Mouse (Mus musculus): ENCODE measurements around the gene Zfp846. TPM values are rescaled to one million over a fixed set of nuclear protein-coding genes. Genes with fewer than 3 reads are reported as not detected.

Gene Zfp846
- polyA plus RNA-seq, 1 experiment from 2014 or later, result 18.9 TPM

Other genes with a start within 250 kb of the Zfp846 start
- gene Olfr18, start 245.2 kb upstream of the Zfp846 start, polyA plus RNA-seq (2015; fragmentation: Nextera tagmentation; extraction: Ambion mirVana), result not detected in 2 replicates
- gene Zfp560, start 196.1 kb upstream of the Zfp846 start, polyA plus RNA-seq (2015; fragmentation: Nextera tagmentation; extraction: Ambion mirVana), result 26.2 and 31.8 TPM in 2 replicates
- gene Zfp26, start 121.1 kb upstream of the Zfp846 start, polyA plus RNA-seq (2015; fragmentation: Nextera tagmentation; extraction: Ambion mirVana), result 14.8 and 17.3 TPM in 2 replicates
- gene Zfp426, start 88.5 kb upstream of the Zfp846 start, polyA plus RNA-seq (2015; fragmentation: Nextera tagmentation; extraction: Ambion mirVana), result 19.1 and 19.4 TPM in 2 replicates
- gene Zfp266, start 59.9 kb upstream of the Zfp846 start, polyA plus RNA-seq (2015; fragmentation: Nextera tagmentation; extraction: Ambion mirVana), result 93.6 and 110 TPM in 2 replicates
- 332 and 370 TPM in 2 replicates for gene Ubl5, start 61.6 kb downstream of the Zfp846 start, polyA plus RNA-seq (2015; fragmentation: Nextera tagmentation; extraction: Ambion mirVana)
- gene Fbxl12, start 63.5 kb downstream of the Zfp846 start, polyA plus RNA-seq (2015; fragmentation: Nextera tagmentation; extraction: Ambion mirVana), result 19.2 and 20.0 TPM in 2 replicates
- gene Pin1, start 70.8 kb downstream of the Zfp846 start, polyA plus RNA-seq (2015; fragmentation: Nextera tagmentation; extraction: Ambion mirVana), result 43.7 and 46.7 TPM in 2 replicates
- gene Olfm2, start 165.1 kb downstream of the Zfp846 start, polyA plus RNA-seq (2015; fragmentation: Nextera tagmentation; extraction: Ambion mirVana), result 9.3 and 9.7 TPM in 2 replicates
- gene Col5a3, start 233.8 kb downstream of the Zfp846 start, polyA plus RNA-seq (2015; fragmentation: Nextera tagmentation; extraction: Ambion mirVana), result 8.0 and 15.3 TPM in 2 replicates
- gene Rdh8, start 237.2 kb downstream of the Zfp846 start, polyA plus RNA-seq (2015; fragmentation: Nextera tagmentation; extraction: Ambion mirVana), result not detected in 2 replicates

All from limb, embryonic 15.5 days (tissue).